Mouse (Mus musculus) ES-E14 (cell line): ENCODE measurements around the gene Cd320.
"Not testable (repeated sequence)": the region's sequence is repeated elsewhere in the genome, so short reads cannot be mapped to it uniquely, and the experiment has no call there.

Experiments
- MAFK ChIP-seq: IDR thresholded peaks from 2 replicates; pipeline ENCODE4 v1.6.1; 2014; ENCODE audit warnings: mild to moderate bottlenecking, low read depth, low read length, inconsistent platforms; ENCODE audit not compliant: insufficient read depth
- ZC3H11A ChIP-seq: IDR thresholded peaks from 2 replicates; pipeline ENCODE4 v1.6.1; 2012; ENCODE audit warnings: low read depth, mild to moderate bottlenecking, inconsistent platforms, low read length, borderline replicate concordance
- ZNF384 ChIP-seq: IDR thresholded peaks from 2 replicates; pipeline ENCODE4 v1.6.1; 2012; ENCODE audit warnings: low read depth, low read length, inconsistent platforms

DNA sequence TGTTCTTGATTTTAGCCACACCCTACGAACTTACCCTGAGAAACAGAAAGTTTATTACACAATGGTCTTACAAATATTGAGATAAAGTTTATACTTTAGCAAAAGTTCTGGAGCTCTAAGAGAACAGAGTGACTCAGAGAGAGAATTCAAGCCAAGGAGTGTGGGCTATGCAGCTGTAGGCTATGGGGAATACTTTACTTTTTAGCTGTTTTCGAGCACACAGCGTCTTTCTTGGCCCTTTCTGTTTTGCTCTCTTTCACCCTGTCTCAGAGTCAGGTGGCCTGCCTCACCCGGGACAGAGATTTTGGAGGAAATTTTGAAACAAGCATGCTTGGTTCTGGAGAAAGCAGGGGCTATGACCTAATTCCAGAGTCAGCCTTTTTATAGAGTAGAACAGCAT, 55.3 kb downstream of the Cd320 start:
- not testable (repeated sequence) for TF ChIP-seq MAFK, ZC3H11A, ZNF384
